Mouse (Mus musculus) lung, adult 18-20 months (tissue): ENCODE data around the gene Krt18.

Experiments
- DNase-seq, 2 experiments: peaks; one replicate each; pipeline ENCODE4 v3.0.0; 2022; ENCODE audit warnings: mixed read lengths in 2 of 2

Krt18 gene

GRCm38 (mm10) chr15:102012260-102012765 is 15.7 kb upstream of the Krt18 start:
- DNase-seq: no peak

GRCm38 (mm10) chr15:102013651-102014050 is 14.3 kb upstream of the Krt18 start:
- DNase-seq: peak in 1 of 2 experiments; percentile 41

- no peak for DNase-seq
Measured at GRCm38 (mm10) chr15:102014848-102015247, 13.1 kb upstream of the Krt18 start.

- DNase-seq: peak in 1 of 2 experiments; percentile 70
Measured at GRCm38 (mm10) chr15:102016096-102016495, 11.9 kb upstream of the Krt18 start.

- peak; percentile 84 to 87 for DNase-seq
Measured at GRCm38 (mm10) chr15:102016787-102017186, 11.2 kb upstream of the Krt18 start.

GRCm38 (mm10) chr15:102017918-102018463 is 10.0 kb upstream of the Krt18 start:
- DNase-seq: peak; percentile 78 to 88

GRCm38 (mm10) chr15:102022481-102022880 is 5.5 kb upstream of the Krt18 start:
- peak in 1 of 2 experiments; percentile 53 for DNase-seq

- peak in 1 of 2 experiments; percentile 57 for DNase-seq
Measured at GRCm38 (mm10) chr15:102023888-102024287, 4.1 kb upstream of the Krt18 start.

- DNase-seq: peak in 1 of 2 experiments; percentile 24
Measured at GRCm38 (mm10) chr15:102025136-102025872, 2.7 kb upstream of the Krt18 start.

- no peak for DNase-seq
Measured at GRCm38 (mm10) chr15:102026430-102026829, 1.6 kb upstream of the Krt18 start.

GRCm38 (mm10) chr15:102034121-102035053 is 6.4 kb downstream of the Krt18 start:
- peak in 1 of 2 experiments; percentile 29 for DNase-seq

- DNase-seq: no peak
Measured at GRCm38 (mm10) chr15:102040277-102040676, 12.3 kb downstream of the Krt18 start.

GRCm38 (mm10) chr15:102041951-102042350 is 14.0 kb downstream of the Krt18 start:
- DNase-seq: peak in 1 of 2 experiments; percentile 45

- no peak for DNase-seq
Measured at GRCm38 (mm10) chr15:102044745-102045144, 16.8 kb downstream of the Krt18 start.

- DNase-seq: no peak
Measured at GRCm38 (mm10) chr15:102045691-102046090, 17.7 kb downstream of the Krt18 start.

- no peak for DNase-seq
Measured at GRCm38 (mm10) chr15:102048006-102048405, 20.0 kb downstream of the Krt18 start.

- DNase-seq: no peak
Measured at GRCm38 (mm10) chr15:102049871-102050270, 21.9 kb downstream of the Krt18 start.

- DNase-seq: peak; percentile 36 to 54
Measured at GRCm38 (mm10) chr15:102051920-102052683, 24.1 kb downstream of the Krt18 start.

GRCm38 (mm10) chr15:102056495-102057174 is 28.7 kb downstream of the Krt18 start:
- DNase-seq: no peak

GRCm38 (mm10) chr15:102065661-102066325 is 37.8 kb downstream of the Krt18 start:
- DNase-seq: peak; percentile 89 to 93
